Mouse (Mus musculus) midbrain, embryonic 14.5 days (tissue): ENCODE results near the gene Pcdh19. TPM values are rescaled to one million over a fixed set of nuclear protein-coding genes. Genes with fewer than 3 reads are reported as not detected.

Source experiments
- ATAC-seq: fragments of 200-750 bp; cut with Nextera tagmentation; 2 replicates; pipeline ENCODE4 v1.8.0; 2017; ENCODE audit warnings: moderate number of reproducible peaks, moderate library complexity; ENCODE audit not compliant: low FRiP score, low TSS enrichment
- DNase-seq: peaks from one replicate; pipeline ENCODE4 v3.0.0-alpha.2; 2015
- H3K27ac ChIP-seq: fragments of 300-500 bp; sonication (generic); replicated peaks from 2 replicates; pipeline ENCODE4 v1.5.1; 2014; ENCODE audit warnings: mild to moderate bottlenecking, low read depth, low read length, moderate library complexity
- H3K27me3 ChIP-seq: fragments of 300-500 bp; sonication (generic); 2 replicates; pipeline ENCODE4 v1.6.1; 2014; ENCODE audit warnings: low read length, control low read depth, mixed read lengths; ENCODE audit not compliant: control insufficient read depth, insufficient read depth
- H3K36me3 ChIP-seq: fragments of 300-500 bp; sonication (generic); 2 replicates; pipeline ENCODE4 v1.6.1; 2014; ENCODE audit warnings: low read length, control low read depth; ENCODE audit not compliant: control insufficient read depth, insufficient read depth
- H3K4me1 ChIP-seq: fragments of 300-500 bp; sonication (generic); 2 replicates; pipeline ENCODE4 v1.6.1; 2014; ENCODE audit warnings: mild to moderate bottlenecking, antibody characterized with exemption, low read length, control low read depth; ENCODE audit not compliant: control insufficient read depth, insufficient read depth
- H3K4me2 ChIP-seq: fragments of 300-500 bp; sonication (generic); 2 replicates; pipeline ENCODE4 v1.6.1; 2014; ENCODE audit warnings: mild to moderate bottlenecking, low read length, moderate library complexity
- H3K4me3 ChIP-seq: fragments of 300-500 bp; sonication (generic); replicated peaks from 2 replicates; pipeline ENCODE4 v1.5.1; 2014; ENCODE audit warnings: low read depth, low read length
- H3K9ac ChIP-seq: fragments of 300-500 bp; sonication (generic); replicated peaks from 2 replicates; pipeline ENCODE4 v1.6.1; 2014; ENCODE audit warnings: mild to moderate bottlenecking, low read length, moderate library complexity
- H3K9me3 ChIP-seq: fragments of 300-500 bp; sonication (generic); 2 replicates; pipeline ENCODE4 v1.6.1; 2016; ENCODE audit warnings: low read length, control low read depth, mixed read lengths; ENCODE audit not compliant: control insufficient read depth
- WGBS: fragments of 180-500 bp; shearing (Covaris S2); extraction: QIAGEN DNeasy Blood & Tissue Kit; methylation state at CpG from one replicate; pipeline ENCODE4 v1.1.7; 2014; 5-methylcytosine and 5-hydroxymethylcytosine counted together
- polyA plus RNA-seq: library from polyadenylated mRNA; unstranded; fragments of >200 nt; fragmentation: Nextera tagmentation; extraction: Ambion mirVana; gene quantifications from 2 replicates; pipeline ENCODE4 v1.2.1, GENCODE M21; 2014

Pcdh19 gene
- polyA plus RNA-seq, 1 experiment from 2014 or later = 24.4 TPM

DNA sequence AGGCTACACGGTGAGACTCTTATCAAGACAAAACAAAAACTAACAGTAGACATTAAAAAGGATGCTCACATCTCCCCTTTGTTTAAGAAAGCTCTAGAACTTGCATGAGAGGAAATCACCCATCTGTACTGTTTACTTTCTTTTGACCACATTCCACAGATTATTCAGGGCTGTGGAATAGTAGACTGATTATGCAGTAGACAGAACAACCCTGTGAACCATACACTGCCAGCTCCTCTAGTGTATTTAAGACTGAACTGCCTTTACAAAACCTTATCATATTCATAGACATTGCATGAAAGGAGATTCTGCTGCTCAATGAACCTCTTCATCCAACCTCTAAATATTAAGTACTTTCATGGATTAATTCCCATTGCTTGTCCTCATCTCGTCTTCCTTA lies 87.6 kb downstream of the Pcdh19 start:
- no peak for DNase-seq
- no peaks in the 10 kb centered on the region for H3K4me1 ChIP-seq

DNA sequence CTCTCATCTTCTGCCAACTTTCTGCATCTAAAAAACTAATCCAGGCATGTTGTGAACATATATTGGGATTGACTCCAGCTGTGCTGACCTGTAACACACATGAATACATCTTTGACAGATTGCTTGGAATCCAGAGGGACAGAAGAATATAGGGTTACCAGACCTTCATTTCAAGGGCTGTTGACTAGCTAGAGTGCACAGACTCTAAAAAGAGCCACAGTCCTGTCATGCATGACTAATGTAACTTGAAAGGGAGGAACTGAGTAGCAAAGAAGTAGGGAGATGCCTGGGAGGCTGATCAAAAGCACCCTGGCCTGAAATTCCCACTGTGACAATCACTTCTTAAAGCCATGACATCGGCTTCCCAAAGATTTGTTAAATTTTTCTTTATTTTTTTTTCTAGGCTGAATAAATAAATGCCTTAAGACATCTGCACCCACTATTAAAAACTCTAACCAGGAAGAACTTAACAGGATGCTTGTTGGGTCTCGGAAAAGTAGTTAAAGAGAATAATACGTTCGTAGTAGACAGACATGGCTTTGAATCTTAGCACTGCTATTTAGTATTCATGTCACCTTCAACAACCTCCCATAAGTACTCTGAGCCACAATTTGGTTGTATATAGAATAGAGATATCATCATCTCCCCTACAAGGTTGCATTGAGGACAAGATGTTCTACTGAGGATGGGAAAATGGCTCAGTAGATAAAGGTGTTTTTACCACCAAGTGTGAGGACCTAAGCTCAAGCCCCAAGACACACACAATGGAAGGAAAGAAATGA lies 113.0 kb downstream of the Pcdh19 start:
- Histone ChIP-seq H3K27ac (no peak overlapping the region), H3K4me3 (no peak overlapping the region), H3K4me1 (no peaks in the 10 kb centered on the region), H3K9me3 (no peaks in the 10 kb centered on the region), H3K9ac (no peak overlapping the region), H3K4me2 (no peak overlapping the region), H3K36me3 (no peaks in the 10 kb centered on the region), H3K27me3 (no peaks in the 10 kb centered on the region)
- ATAC-seq (no peak), DNase-seq (peak; percentile 8)
- WGBS = 32% methylated on average over 4 of the region's 4 CpGs

More for the DNA sequence above, 87.6 kb downstream of the Pcdh19 start:
- H3K27me3 ChIP-seq = no peaks in the 10 kb centered on the region
- no peak overlapping the region for H3K4me2 ChIP-seq
- no peaks in the 10 kb centered on the region for H3K36me3 ChIP-seq
- H3K9me3 ChIP-seq = no peaks in the 10 kb centered on the region
- H3K27ac ChIP-seq = no peak overlapping the region
- no peak overlapping the region for H3K9ac ChIP-seq
- ATAC-seq = no peak
- H3K4me3 ChIP-seq = no peak overlapping the region
- 77% methylated on average over 2 of the region's 2 CpGs for WGBS

DNA sequence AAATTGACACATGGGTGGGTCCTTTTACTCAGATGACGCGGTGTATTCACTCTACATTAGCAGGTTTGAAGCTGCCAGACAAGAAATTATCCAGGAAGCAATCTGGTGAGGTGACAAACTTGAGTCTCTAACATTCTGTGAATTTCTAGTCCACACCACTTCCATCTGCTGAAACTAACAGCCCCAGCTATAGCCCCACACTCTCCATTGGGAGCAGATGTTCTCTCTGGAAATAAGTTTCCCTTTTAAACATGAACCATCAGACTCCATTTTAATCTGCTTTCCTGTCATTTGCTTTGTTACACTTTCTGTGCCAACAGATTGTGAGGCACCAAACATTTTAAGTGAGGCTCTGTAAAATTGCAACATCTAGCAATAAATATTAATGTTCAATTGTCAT lies 123.4 kb downstream of the Pcdh19 start:
- ATAC-seq (no peak), DNase-seq (no peak)
- 75% methylated on average over 2 of the region's 2 CpGs for WGBS

More for the DNA sequence above, 123.4 kb downstream of the Pcdh19 start:
- H3K4me1 ChIP-seq = no peaks in the 10 kb centered on the region
- no peaks in the 10 kb centered on the region for H3K36me3 ChIP-seq
- no peak overlapping the region for H3K9ac ChIP-seq
- no peak overlapping the region for H3K27ac ChIP-seq
- no peaks in the 10 kb centered on the region for H3K27me3 ChIP-seq
- no peak overlapping the region for H3K4me2 ChIP-seq
- no peaks in the 10 kb centered on the region for H3K9me3 ChIP-seq
- H3K4me3 ChIP-seq = no peak overlapping the region

Other genes starting within 250 kb of the Pcdh19 start
- 0.16 and 0.57 TPM in 2 replicates for gene Tnmd, start 162.0 kb upstream of the Pcdh19 start, polyA plus RNA-seq
- gene Tspan6, start 209.4 kb upstream of the Pcdh19 start, polyA plus RNA-seq = 309 and 333 TPM in 2 replicates
- 2.0 TPM in 1 of 2 replicates, not detected in the other for gene Srpx2, start 219.4 kb upstream of the Pcdh19 start, polyA plus RNA-seq